Mouse (Mus musculus): Measurements from ENCODE around the gene Cd300c. TPM values are rescaled to one million over a fixed set of nuclear protein-coding genes. Genes with fewer than 3 reads are reported as not detected.
"Not testable (repeated sequence)": the region's sequence is repeated elsewhere in the genome, so short reads cannot be mapped to it uniquely, and the experiment has no call there.

Gene Cd300c
- not detected in 2 replicates for polyA plus RNA-seq (2015; fragmentation: Nextera tagmentation; extraction: Ambion mirVana)

GRCm38 (mm10) chr11:114968752-114969207 lies at the start of gene Cd300c:
TSS of gene Cd300c (minus strand) at chr11:114969157.
- no peak within 1 kb of the TSS for H3K27ac ChIP-seq
- H3K36me3 ChIP-seq = no peaks in the 10 kb centered on the region
- H3K9me3 ChIP-seq = peaks cover 4% of the 10 kb centered on the region
- no peaks in the 10 kb centered on the region for H3K4me1 ChIP-seq
- no peak within 1 kb of the TSS for H3K9ac ChIP-seq
- no peaks in the 10 kb centered on the region for H3K27me3 ChIP-seq
- WGBS = 78% methylated on average over 9 of the region's 9 CpGs
- H3K4me2 ChIP-seq = no peak within 1 kb of the TSS
- no peak for ATAC-seq (ENCODE audit: insufficient number of reproducible peaks, insufficient read depth, low FRiP score, low TSS enrichment, low read depth)
- no peak within 1 kb of the TSS for H3K4me3 ChIP-seq

- not testable (repeated sequence) for H3K9ac ChIP-seq; H3K27me3 ChIP-seq; H3K4me1 ChIP-seq; H3K4me3 ChIP-seq; H3K27ac ChIP-seq; H3K9me3 ChIP-seq; ATAC-seq (ENCODE audit: insufficient number of reproducible peaks, insufficient read depth, low FRiP score, low TSS enrichment, low read depth); H3K4me2 ChIP-seq; H3K36me3 ChIP-seq
- no CpG with 5 or more reads among the region's 7 CpGs for WGBS
Measured at GRCm38 (mm10) chr11:115016093-115016492, 47.1 kb upstream of the Cd300c start, which contains the start of gene Cd300ld2. TSS of gene Cd300ld2 (minus strand) at chr11:115016193.

GRCm38 (mm10) chr11:115004070-115004469 lies 35.1 kb upstream of the Cd300c start:
- H3K36me3 ChIP-seq = no peaks in the 10 kb centered on the region
- H3K9me3 ChIP-seq = no peaks in the 10 kb centered on the region
- 82% methylated on average over 5 of the region's 5 CpGs for WGBS
- H3K4me3 ChIP-seq = no peak overlapping the region
- H3K27me3 ChIP-seq = no peaks in the 10 kb centered on the region
- no peak for ATAC-seq (ENCODE audit: insufficient number of reproducible peaks, insufficient read depth, low FRiP score, low TSS enrichment, low read depth)
- H3K27ac ChIP-seq = no peak overlapping the region
- no peak overlapping the region for H3K9ac ChIP-seq
- H3K4me2 ChIP-seq = no peak overlapping the region
- no peaks in the 10 kb centered on the region for H3K4me1 ChIP-seq

GRCm38 (mm10) chr11:115001474-115002040 lies 32.6 kb upstream of the Cd300c start, which contains the start of gene Cd300c2:
TSS of gene Cd300c2 (minus strand) at chr11:115001880.
- Histone ChIP-seq H3K4me3 (no peak within 1 kb of the TSS), H3K27ac (no peak within 1 kb of the TSS), H3K9me3 (no peaks in the 10 kb centered on the region), H3K4me2 (no peak within 1 kb of the TSS), H3K9ac (no peak within 1 kb of the TSS), H3K4me1 (no peaks in the 10 kb centered on the region), H3K36me3 (no peaks in the 10 kb centered on the region), H3K27me3 (no peaks in the 10 kb centered on the region)
- no peak for ATAC-seq (ENCODE audit: insufficient number of reproducible peaks, insufficient read depth, low FRiP score, low TSS enrichment, low read depth)
- WGBS = 85% methylated on average over 7 of the region's 7 CpGs

GRCm38 (mm10) chr11:114989793-114990192 lies 20.8 kb upstream of the Cd300c start, which contains the start of gene Cd300ld:
TSS of gene Cd300ld (minus strand) at chr11:114989922.
- no peaks in the 10 kb centered on the region for H3K4me1 ChIP-seq
- H3K9me3 ChIP-seq = no peaks in the 10 kb centered on the region
- H3K27me3 ChIP-seq = no peaks in the 10 kb centered on the region
- no peak within 1 kb of the TSS for H3K9ac ChIP-seq
- H3K36me3 ChIP-seq = no peaks in the 10 kb centered on the region
- ATAC-seq (ENCODE audit: insufficient number of reproducible peaks, insufficient read depth, low FRiP score, low TSS enrichment, low read depth) = no peak
- no peak within 1 kb of the TSS for H3K4me2 ChIP-seq
- H3K4me3 ChIP-seq = no peak within 1 kb of the TSS
- no peak within 1 kb of the TSS for H3K27ac ChIP-seq
- 78% methylated on average over 4 of the region's 4 CpGs for WGBS

GRCm38 (mm10) chr11:114981866-114982265 lies 12.9 kb upstream of the Cd300c start:
- no peak overlapping the region for H3K27ac ChIP-seq
- WGBS = 75% methylated on average over 4 of the region's 4 CpGs
- no peaks in the 10 kb centered on the region for H3K27me3 ChIP-seq
- no peak for ATAC-seq (ENCODE audit: insufficient number of reproducible peaks, insufficient read depth, low FRiP score, low TSS enrichment, low read depth)
- no peak overlapping the region for H3K4me3 ChIP-seq
- no peaks in the 10 kb centered on the region for H3K36me3 ChIP-seq
- H3K4me2 ChIP-seq = no peak overlapping the region
- no peaks in the 10 kb centered on the region for H3K4me1 ChIP-seq
- no peak overlapping the region for H3K9ac ChIP-seq
- peaks cover 24% of the 10 kb centered on the region for H3K9me3 ChIP-seq

GRCm38 (mm10) chr11:114972726-114973125 lies 3.8 kb upstream of the Cd300c start:
- no peak overlapping the region for H3K9ac ChIP-seq
- no peaks in the 10 kb centered on the region for H3K27me3 ChIP-seq
- H3K4me3 ChIP-seq = no peak overlapping the region
- ATAC-seq (ENCODE audit: insufficient number of reproducible peaks, insufficient read depth, low FRiP score, low TSS enrichment, low read depth) = no peak
- no peak overlapping the region for H3K4me2 ChIP-seq
- 80% methylated on average over 10 of the region's 10 CpGs for WGBS
- H3K27ac ChIP-seq = no peak overlapping the region
- no peaks in the 10 kb centered on the region for H3K36me3 ChIP-seq
- peaks cover 14% of the 10 kb centered on the region for H3K9me3 ChIP-seq
- no peaks in the 10 kb centered on the region for H3K4me1 ChIP-seq

- WGBS = 53% methylated on average over 3 of the region's 3 CpGs
- Histone ChIP-seq H3K36me3 (no peaks in the 10 kb centered on the region), H3K4me1 (no peaks in the 10 kb centered on the region), H3K27ac (no peak overlapping the region), H3K9me3 (no peaks in the 10 kb centered on the region), H3K4me2 (no peak overlapping the region), H3K27me3 (no peaks in the 10 kb centered on the region), H3K4me3 (no peak overlapping the region), H3K9ac (no peak overlapping the region)
- ATAC-seq (ENCODE audit: insufficient number of reproducible peaks, insufficient read depth, low FRiP score, low TSS enrichment, low read depth) = no peak
Measured at GRCm38 (mm10) chr11:114965182-114965828, 3.7 kb downstream of the Cd300c start.

GRCm38 (mm10) chr11:114960369-114960768 lies 8.6 kb downstream of the Cd300c start:
- Histone ChIP-seq H3K27ac (no peak overlapping the region), H3K4me1 (no peaks in the 10 kb centered on the region), H3K9me3 (no peaks in the 10 kb centered on the region), H3K4me3 (no peak overlapping the region), H3K4me2 (no peak overlapping the region), H3K36me3 (no peaks in the 10 kb centered on the region), H3K27me3 (no peaks in the 10 kb centered on the region), H3K9ac (no peak overlapping the region)
- 64% methylated on average over 1 of the region's 1 CpGs for WGBS
- ATAC-seq (ENCODE audit: insufficient number of reproducible peaks, insufficient read depth, low FRiP score, low TSS enrichment, low read depth) = no peak

GRCm38 (mm10) chr11:114934144-114934543 lies 34.8 kb downstream of the Cd300c start, which contains the start of gene Cd300lb:
TSS of gene Cd300lb (minus strand) at chr11:114934386.
- Histone ChIP-seq H3K36me3 (no peaks in the 10 kb centered on the region), H3K4me2 (no peak within 1 kb of the TSS), H3K9me3 (no peaks in the 10 kb centered on the region), H3K4me3 (no peak within 1 kb of the TSS), H3K27me3 (no peaks in the 10 kb centered on the region), H3K9ac (no peak within 1 kb of the TSS), H3K27ac (no peak within 1 kb of the TSS), H3K4me1 (no peaks in the 10 kb centered on the region)
- WGBS = 63% methylated on average over 6 of the region's 6 CpGs
- no peak for ATAC-seq (ENCODE audit: insufficient number of reproducible peaks, insufficient read depth, low FRiP score, low TSS enrichment, low read depth)

GRCm38 (mm10) chr11:114933591-114933990 lies 35.4 kb downstream of the Cd300c start:
- WGBS = 84% methylated on average over 4 of the region's 4 CpGs

GRCm38 (mm10) chr11:114931041-114931440 lies 37.9 kb downstream of the Cd300c start:
- no peaks in the 10 kb centered on the region for H3K4me1 ChIP-seq
- no peak overlapping the region for H3K27ac ChIP-seq
- no peaks in the 10 kb centered on the region for H3K27me3 ChIP-seq
- no peak overlapping the region for H3K9ac ChIP-seq
- H3K4me2 ChIP-seq = no peak overlapping the region
- WGBS = 76% methylated on average over 5 of the region's 5 CpGs
- no peaks in the 10 kb centered on the region for H3K36me3 ChIP-seq
- no peak overlapping the region for H3K4me3 ChIP-seq
- ATAC-seq (ENCODE audit: insufficient number of reproducible peaks, insufficient read depth, low FRiP score, low TSS enrichment, low read depth) = no peak
- no peaks in the 10 kb centered on the region for H3K9me3 ChIP-seq

More at GRCm38 (mm10) chr11:114933591-114933990, 35.4 kb downstream of the Cd300c start:
- no peak for ATAC-seq (ENCODE audit: insufficient number of reproducible peaks, insufficient read depth, low FRiP score, low TSS enrichment, low read depth)
- no peak overlapping the region for H3K27ac ChIP-seq
- H3K4me3 ChIP-seq = no peak overlapping the region
- H3K4me2 ChIP-seq = no peak overlapping the region
- H3K9me3 ChIP-seq = no peaks in the 10 kb centered on the region
- H3K4me1 ChIP-seq = no peaks in the 10 kb centered on the region
- H3K9ac ChIP-seq = no peak overlapping the region
- H3K36me3 ChIP-seq = no peaks in the 10 kb centered on the region
- no peaks in the 10 kb centered on the region for H3K27me3 ChIP-seq
